Mouse (Mus musculus) cerebellum, postnatal 14 days (tissue): ENCODE measurements around the gene Ugt2b36.
"Not testable (repeated sequence)": the region's sequence is repeated elsewhere in the genome, so short reads cannot be mapped to it uniquely, and the experiment has no call there.

ENCODE experiments used
- DNase-seq, 2 experiments: peaks; one replicate each; pipeline ENCODE4 v3.0.0; 2021; ENCODE audit warnings: mixed read lengths in 2 of 2

Gene Ugt2b36

DNA sequence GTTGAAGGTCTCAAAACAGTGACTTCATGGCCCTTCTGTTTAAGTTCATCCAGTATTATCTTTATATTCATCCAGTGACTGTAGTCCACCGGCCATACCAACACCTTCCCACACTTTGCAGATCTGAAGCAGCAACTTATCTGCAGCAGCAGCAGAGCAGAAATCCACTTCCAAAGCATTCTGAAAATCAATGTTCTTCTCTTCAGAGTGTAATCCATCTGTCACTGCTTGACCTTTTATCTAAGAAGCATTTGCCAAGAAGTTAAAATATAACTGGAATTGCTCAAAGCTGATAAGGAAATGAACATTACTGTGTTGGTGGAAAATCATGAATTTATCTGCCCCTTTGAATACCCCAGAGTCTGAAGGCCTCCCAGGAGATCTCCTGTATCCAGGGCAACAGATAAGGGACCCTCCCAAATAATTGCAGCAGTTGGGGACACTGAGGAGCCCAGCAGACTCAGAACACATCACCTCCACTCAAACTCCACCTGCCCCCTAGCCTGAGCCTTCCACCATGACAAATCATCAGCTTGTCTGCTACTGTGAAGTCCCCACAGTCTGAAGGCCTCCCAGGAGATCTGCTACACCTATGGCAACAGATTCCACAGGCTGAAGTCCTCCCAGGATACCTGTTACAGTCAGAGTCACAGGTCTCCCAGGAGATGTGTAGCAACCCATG, at the start of gene Ugt2b36:
Ugt2b36 (minus strand) TSS at position 210 of the 682 bp plus-strand sequence.
- DNase-seq, result no peak

DNA sequence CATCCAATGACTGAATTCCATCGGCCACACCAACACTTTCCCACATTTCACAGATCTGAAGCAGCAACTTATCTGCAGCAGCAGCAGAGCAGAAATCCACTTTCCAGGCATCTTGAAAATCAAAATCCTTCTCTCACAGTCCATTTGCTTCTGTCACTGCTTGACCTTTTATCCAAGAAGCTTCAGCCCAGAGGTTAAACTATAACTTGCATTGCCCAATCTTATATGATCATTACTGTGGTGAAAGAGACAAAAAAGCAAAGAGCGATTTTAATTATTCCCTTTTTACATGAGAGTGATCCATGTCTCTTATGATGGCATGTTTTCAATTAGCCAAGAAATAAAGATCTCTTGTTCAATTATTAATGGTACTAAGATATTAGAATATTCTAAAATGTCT, 47.8 kb upstream of the Ugt2b36 start, which contains the start of gene Ugt2b5:
Ugt2b5 (minus strand) TSS at position 123 of the 400 bp plus-strand sequence.
- not testable (repeated sequence) for DNase-seq

DNA sequence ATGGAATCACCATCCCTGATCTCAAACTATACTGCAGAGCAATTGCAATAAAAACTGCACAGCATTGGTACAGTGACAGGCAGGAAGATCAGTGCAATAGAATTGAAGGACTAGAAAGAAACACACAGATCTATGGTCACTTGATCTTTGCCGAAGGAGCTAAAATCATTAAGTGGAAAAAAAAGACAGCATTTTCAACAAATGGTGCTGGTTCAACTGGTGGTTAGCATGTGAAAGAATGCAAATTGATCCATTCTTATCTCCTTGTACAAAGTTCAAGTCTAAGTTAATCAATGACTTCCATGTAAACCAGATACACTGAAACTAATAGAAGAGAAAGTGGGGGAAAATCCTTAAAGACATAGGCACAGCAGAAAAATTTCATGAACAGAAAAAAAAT, 11.3 kb upstream of the Ugt2b36 start:
- not testable (repeated sequence) for DNase-seq

GRCm38 (mm10) chr5:87091111-87091510, 1.2 kb downstream of the Ugt2b36 start:
- DNase-seq, result no peak

- DNase-seq, result no peak
These were observed 3.1 kb downstream of the Ugt2b36 start for GRCm38 (mm10) chr5:87089264-87089663.

GRCm38 (mm10) chr5:87086269-87086668, 6.1 kb downstream of the Ugt2b36 start:
- DNase-seq, result no peak

DNA sequence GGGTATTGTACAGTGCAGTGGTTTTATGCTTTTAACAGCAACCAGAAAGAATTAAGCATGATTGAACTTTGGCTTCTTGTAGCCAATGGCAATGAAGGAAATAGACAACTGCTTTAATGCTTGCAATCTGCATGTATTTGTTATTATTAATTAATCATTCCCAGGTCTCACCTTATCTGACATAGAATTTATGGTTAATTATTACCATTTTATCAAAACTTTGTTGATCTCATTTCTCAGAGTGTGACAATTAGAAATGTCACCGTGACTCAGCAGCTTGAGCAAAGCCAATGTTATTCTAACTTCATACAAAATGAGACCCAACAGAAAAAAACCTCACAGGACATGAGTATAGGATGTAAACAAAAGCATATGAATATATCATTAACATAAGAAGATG, 61.7 kb downstream of the Ugt2b36 start:
- no peak for DNase-seq

GRCm38 (mm10) chr5:87027359-87027758, 65.0 kb downstream of the Ugt2b36 start:
- DNase-seq, result no peak
